Mouse (Mus musculus) lung, postnatal 0 days (tissue): Measurements from ENCODE around the gene Ier2. TPM values are rescaled to one million over a fixed set of nuclear protein-coding genes. Genes with fewer than 3 reads are reported as not detected.

Source experiments
- ATAC-seq: fragments of 200-750 bp; cut with Nextera tagmentation; 2 replicates; pipeline ENCODE4 v1.8.0; 2017; ENCODE audit warnings: moderate library complexity
- DNase-seq: peaks from one replicate; pipeline ENCODE4 v3.0.0-alpha.2; 2016; ENCODE audit warnings: low spot score
- H3K27ac ChIP-seq: fragments of 300-500 bp; sonication (generic); 2 replicates; pipeline ENCODE4 v1.5.1; 2014; ENCODE audit warnings: antibody characterized with exemption, mild to moderate bottlenecking, low read length, mixed read lengths
- H3K27me3 ChIP-seq: fragments of 300-500 bp; sonication (generic); replicated peaks from 2 replicates; pipeline ENCODE4 v1.6.1; 2014; ENCODE audit warnings: low read length, mixed read lengths; ENCODE audit not compliant: insufficient read depth
- H3K36me3 ChIP-seq: fragments of 300-500 bp; sonication (generic); 2 replicates; pipeline ENCODE4 v1.6.1; 2014; ENCODE audit warnings: low read length, mixed read lengths; ENCODE audit not compliant: insufficient read depth
- H3K4me1 ChIP-seq: fragments of 300-500 bp; sonication (generic); 2 replicates; pipeline ENCODE4 v1.6.1; 2014; ENCODE audit warnings: antibody characterized with exemption, low read depth, low read length, mixed read lengths; ENCODE audit not compliant: insufficient read depth
- H3K4me2 ChIP-seq: fragments of 300-500 bp; sonication (generic); replicated peaks from 2 replicates; pipeline ENCODE4 v1.6.1; 2014; ENCODE audit warnings: low read depth, mild to moderate bottlenecking, low read length, moderate library complexity, mixed read lengths
- H3K4me3 ChIP-seq: fragments of 300-500 bp; sonication (generic); 2 replicates; pipeline ENCODE4 v1.5.1; 2014; ENCODE audit warnings: low read depth, low read length
- H3K9ac ChIP-seq: fragments of 300-500 bp; sonication (generic); replicated peaks from 2 replicates; pipeline ENCODE4 v1.6.1; 2014; ENCODE audit warnings: low read depth, mild to moderate bottlenecking
- H3K9me3 ChIP-seq: fragments of 300-500 bp; sonication (generic); 2 replicates; pipeline ENCODE4 v1.6.1; 2016; ENCODE audit warnings: low read length, mixed read lengths
- CTCF ChIP-seq: IDR thresholded peaks from 2 replicates; pipeline ENCODE4 v1.5.1; 2016; ENCODE audit warnings: antibody characterized with exemption, mild to moderate bottlenecking
- EP300 ChIP-seq: IDR thresholded peaks from 2 replicates; pipeline ENCODE4 v1.6.1; 2016; ENCODE audit warnings: antibody characterized with exemption, mild to moderate bottlenecking, control low read depth
- WGBS: fragments of 180-500 bp; shearing (Covaris S2); extraction: QIAGEN DNeasy Blood & Tissue Kit; methylation state at CpG from one replicate; pipeline ENCODE4 v1.1.7; 2014; 5-methylcytosine and 5-hydroxymethylcytosine counted together
- polyA plus RNA-seq: library from polyadenylated mRNA; unstranded; fragments of >200 nt; fragmentation: Nextera tagmentation; extraction: Ambion mirVana; gene quantifications from 2 replicates; pipeline ENCODE4 v1.2.1, GENCODE M21; 2015

Gene Ier2
- polyA plus RNA-seq, 1 experiment from 2014 or later, result 113 TPM

- peak overlapping the region; percentile 69 for H3K4me2 ChIP-seq
- H3K9me3 ChIP-seq, result no peaks in the 10 kb centered on the region
- H3K4me1 ChIP-seq, result peaks cover 19% of the 10 kb centered on the region
- ATAC-seq (no peak), DNase-seq (peak; percentile 20)
- no peak for TF ChIP-seq EP300
- peak; percentile 28 for TF ChIP-seq CTCF
- H3K27me3 ChIP-seq, result no peaks in the 10 kb centered on the region
- peak overlapping the region; percentile 33 for H3K4me3 ChIP-seq
- no peaks in the 10 kb centered on the region for H3K36me3 ChIP-seq
- peak overlapping the region; percentile 81 for H3K27ac ChIP-seq
- 27% methylated on average over 38 of the region's 38 CpGs for WGBS
- no peak overlapping the region for H3K9ac ChIP-seq
These were observed 41.0 kb upstream of the Ier2 start for GRCm38 (mm10) chr8:84703466-84704249.

- TF ChIP-seq EP300 (no peak), CTCF (no peak)
- peaks cover 24% of the 10 kb centered on the region for H3K4me1 ChIP-seq
- H3K9ac ChIP-seq, result no peak overlapping the region
- ATAC-seq, result no peak
- H3K27me3 ChIP-seq, result no peaks in the 10 kb centered on the region
- WGBS, result 72% methylated on average over 6 of the region's 6 CpGs
- no peak for DNase-seq
- peak overlapping the region; percentile 33 for H3K4me3 ChIP-seq
- H3K27ac ChIP-seq, result 0 out of 2 replicates have a peak overlapping the region, but pooled peaks have one; percentile 20
- no peaks in the 10 kb centered on the region for H3K9me3 ChIP-seq
- H3K4me2 ChIP-seq, result peak overlapping the region; percentile 69
- no peaks in the 10 kb centered on the region for H3K36me3 ChIP-seq
These were observed 40.4 kb upstream of the Ier2 start for GRCm38 (mm10) chr8:84702963-84703465.

DNA sequence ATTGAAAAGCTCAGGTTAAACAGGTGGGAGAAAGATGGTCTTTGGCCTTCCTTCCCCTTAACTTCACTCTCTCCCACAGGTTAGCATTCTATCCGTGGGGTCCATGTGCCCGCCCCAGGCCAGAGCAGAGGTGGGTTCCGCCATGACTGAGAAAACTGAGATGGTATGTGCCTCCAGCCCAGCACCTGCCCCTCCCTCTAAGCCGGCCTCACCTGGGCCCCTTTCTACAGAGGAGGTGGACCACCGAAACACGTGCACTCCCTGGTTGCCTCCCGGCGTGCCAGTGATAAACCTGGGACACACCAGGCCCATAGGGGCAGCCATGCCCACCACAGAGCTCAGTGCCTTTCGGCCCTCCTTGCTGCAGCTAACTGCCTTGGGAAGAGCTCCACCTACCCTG lies 39.9 kb upstream of the Ier2 start:
- ATAC-seq (no peak), DNase-seq (no peak)
- H3K4me1 ChIP-seq, result peaks cover 22% of the 10 kb centered on the region
- H3K4me3 ChIP-seq, result peak overlapping the region; percentile 33
- H3K9ac ChIP-seq, result no peak overlapping the region
- H3K27ac ChIP-seq, result no peak overlapping the region
- no peak for TF ChIP-seq CTCF
- no peak for TF ChIP-seq EP300
- H3K27me3 ChIP-seq, result no peaks in the 10 kb centered on the region
- H3K9me3 ChIP-seq, result no peaks in the 10 kb centered on the region
- H3K4me2 ChIP-seq, result peak overlapping the region; percentile 48
- 66% methylated on average over 9 of the region's 9 CpGs for WGBS
- 0 out of 2 replicates have a peak, but pooled peaks cover 1% of the 10 kb centered on the region for H3K36me3 ChIP-seq

- H3K36me3 ChIP-seq, result 0 out of 2 replicates have a peak, but pooled peaks cover 13% of the 10 kb centered on the region
- H3K9me3 ChIP-seq, result no peaks in the 10 kb centered on the region
- ATAC-seq (peak; percentile 69), DNase-seq (peak; percentile 81)
- TF ChIP-seq EP300 (peak; percentile 97), CTCF (peak; percentile 58)
- 15% methylated on average over 34 of the region's 34 CpGs for WGBS
- H3K4me3 ChIP-seq, result peak within 1 kb of the TSS; percentile 33
- peak within 1 kb of the TSS; percentile 26; the same call in 1 of the 2 replicates for H3K9ac ChIP-seq
- peak within 1 kb of the TSS; percentile 48 for H3K4me2 ChIP-seq
- peak within 1 kb of the TSS; percentile 76 for H3K27ac ChIP-seq
- no peaks in the 10 kb centered on the region for H3K27me3 ChIP-seq
- peaks cover 20% of the 10 kb centered on the region for H3K4me1 ChIP-seq
These were observed 38.6 kb upstream of the Ier2 start, which contains the start of gene Lyl1 for GRCm38 (mm10) chr8:84700941-84701911. Gene Lyl1, plus strand, starts transcription at chr8:84701457.

DNA sequence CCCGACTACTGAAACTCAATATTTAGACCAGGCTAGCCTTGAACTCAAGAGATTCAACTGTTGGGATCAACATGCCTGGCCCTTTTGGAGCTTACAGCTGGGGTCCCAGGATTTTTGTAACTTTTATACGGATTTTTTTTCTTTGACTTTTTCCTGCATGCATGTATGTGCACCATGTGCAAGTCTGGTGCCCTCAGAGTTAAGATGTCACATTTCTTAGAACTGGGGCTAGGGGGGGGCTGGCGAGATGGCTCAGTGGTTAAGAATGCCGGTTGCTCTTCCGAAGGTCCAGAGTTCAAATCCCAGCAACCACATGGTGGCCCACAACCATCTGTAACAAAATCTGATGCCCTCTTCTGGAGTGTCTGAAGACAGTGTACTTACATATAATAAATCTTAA lies 37.9 kb upstream of the Ier2 start:
- peak overlapping the region; percentile 54 for H3K27ac ChIP-seq
- no peak overlapping the region for H3K4me3 ChIP-seq
- H3K4me1 ChIP-seq, result peaks cover 20% of the 10 kb centered on the region
- DNase-seq (no peak), ATAC-seq (no peak)
- no peak overlapping the region for H3K4me2 ChIP-seq
- TF ChIP-seq CTCF (no peak), EP300 (no peak)
- 61% methylated on average over 5 of the region's 5 CpGs for WGBS
- 0 out of 2 replicates have a peak, but pooled peaks cover 13% of the 10 kb centered on the region for H3K36me3 ChIP-seq
- no peaks in the 10 kb centered on the region for H3K27me3 ChIP-seq
- H3K9ac ChIP-seq, result no peak overlapping the region
- H3K9me3 ChIP-seq, result no peaks in the 10 kb centered on the region
